Mouse (Mus musculus): ENCODE data around the gene Actn4.

DNA sequence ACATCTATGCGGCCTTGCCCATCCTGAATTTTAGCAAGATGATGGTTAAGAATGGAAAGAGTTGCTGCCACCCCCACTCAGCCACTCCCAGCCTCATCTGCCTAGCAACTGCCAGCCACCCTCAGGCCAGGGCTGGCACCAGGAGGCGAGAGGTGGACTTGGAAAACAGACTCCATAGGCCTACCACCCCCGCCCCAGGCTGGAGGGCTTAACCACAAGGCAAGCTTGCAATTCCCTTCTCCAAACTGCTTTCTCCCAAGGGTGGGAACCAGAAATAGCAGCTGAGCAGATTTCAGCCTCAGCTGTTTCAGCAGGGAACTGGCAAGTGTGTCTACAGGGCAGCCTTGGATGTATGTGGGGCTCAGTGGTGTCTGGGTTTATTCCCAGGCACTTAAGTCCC, 59.3 kb downstream of the Actn4 start:
- TF ChIP-seq CTCF (IDR thresholded peaks at IDR 0.05; ENCODE audit: control insufficient read depth, insufficient read depth, insufficient read length) (no peak), USF1 (IDR thresholded peaks at IDR 0.05; ENCODE audit: low read depth) (no peak), MAX (IDR thresholded peaks at IDR 0.05) (no peak), MYOD1 (IDR thresholded peaks at IDR 0.05; ENCODE audit: control insufficient read depth, insufficient read length, low read depth) (no peak), CEBPB (IDR thresholded peaks at IDR 0.05; ENCODE audit: low read depth) (no peak), FOSL1 (IDR thresholded peaks at IDR 0.05; ENCODE audit: insufficient read depth, low read length, poor library complexity, severe bottlenecking) (no peak), MYOG (IDR thresholded peaks at IDR 0.05; ENCODE audit: control insufficient read depth, extremely low read depth, insufficient read length) (no peak)
